Mouse (Mus musculus): ENCODE results near the gene Derl3. TPM values are rescaled to one million over a fixed set of nuclear protein-coding genes. Genes with fewer than 3 reads are reported as not detected.

Gene Derl3
- total and polyA plus RNA-seq, 3 experiments, result 13.1 to 36.6 (median 36.2) TPM

DNA sequence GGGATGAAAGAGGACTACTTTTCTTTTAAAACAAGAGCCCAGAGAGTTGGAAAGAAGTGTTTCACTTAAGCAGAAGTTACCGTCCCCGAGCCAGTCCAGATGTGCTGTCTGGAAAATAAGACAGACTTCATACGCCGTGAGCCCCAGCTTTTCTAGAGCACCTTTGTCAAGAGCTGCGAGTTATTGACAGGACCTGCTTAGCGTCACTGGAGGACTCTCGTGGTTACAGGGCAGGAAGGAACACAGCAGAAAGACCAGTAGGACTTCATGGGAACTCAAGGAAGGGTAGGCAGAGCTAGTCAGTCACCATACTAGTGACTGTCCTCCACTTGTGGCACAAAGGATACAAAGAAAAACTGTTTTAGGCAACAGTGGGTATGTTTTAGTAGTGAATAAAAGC is 22.3 kb downstream of the Derl3 start:
- no peak for TF ChIP-seq IRF4 (IDR thresholded peaks at IDR 0.05; ENCODE audit: low read depth, low read length)
- TF ChIP-seq PAX5 (IDR thresholded peaks at IDR 0.05; ENCODE audit: low read length), result no peak
- TF ChIP-seq POLR2A (IDR thresholded peaks at IDR 0.05; ENCODE audit: low read depth, low read length), result no peak
- no peak for TF ChIP-seq JUND (conservative IDR thresholded peaks at IDR 0.05; ENCODE audit: low read depth, low read length)
- TF ChIP-seq TCF12 (IDR thresholded peaks at IDR 0.05; ENCODE audit: low read depth, low read length), result no peak
- TF ChIP-seq MAZ (IDR thresholded peaks at IDR 0.05; ENCODE audit: low read depth, low read length), result no peak
- H3K4me2 ChIP-seq (ENCODE audit: insufficient read depth, low read depth, poor library complexity, severe bottlenecking), result no peak overlapping the region
- H3K4me3 ChIP-seq (replicated peaks in 1 of 3; ENCODE audit: low read depth in 2 of 3, low read length in 2 of 3, poor library complexity in 1 of 3), result no peak overlapping the region
- peaks cover 3 to 25% of the 10 kb centered on the region in 2 experiments; a peak in 3 of 4 replicates for H3K4me1 ChIP-seq (ENCODE audit: control insufficient read depth in 1 of 2, insufficient read depth in 2 of 2)
- no peak overlapping the region for H3K27ac ChIP-seq (ENCODE audit: insufficient read depth, low read depth)
- in situ Hi-C loops (cut with MboI; ENCODE audit: low pct_ligation_motif_present, low pct_unique_long_range_greater_than_20kb, low sequenced_read_pairs) (no loop called here), dilution Hi-C loops (cut with MboI; ENCODE audit: extremely low pct_ligation_motif_present, extremely low pct_unique_long_range_greater_than_20kb, low sequenced_read_pairs) (no loop called here)
- H3K79me2 ChIP-seq (replicated peaks; ENCODE audit: control insufficient read depth, extremely low read depth, insufficient read depth, poor library complexity, severe bottlenecking), result peaks cover 31% of the 10 kb centered on the region
- H3K27me3 ChIP-seq (replicated peaks), result no peaks in the 10 kb centered on the region
- no peak overlapping the region for H3K9ac ChIP-seq (ENCODE audit: insufficient read depth, low read depth)
- no peaks in the 10 kb centered on the region for H3K9me3 ChIP-seq (replicated peaks; ENCODE audit: low read length)
- peaks cover 46 to 84% of the 10 kb centered on the region in 2 experiments for H3K36me3 ChIP-seq (replicated peaks in 1 of 2; ENCODE audit: control insufficient read depth in 1 of 2, insufficient read depth in 1 of 2, low read length in 1 of 2)
- DNase-seq (ENCODE audit: extremely low read depth), result no peak

GRCm38 (mm10) chr10:75916840-75917239 is 23.6 kb downstream of the Derl3 start:
- dilution Hi-C loops (cut with MboI; ENCODE audit: extremely low pct_ligation_motif_present, extremely low pct_unique_long_range_greater_than_20kb, low sequenced_read_pairs), result no loop called here
- no peak for TF ChIP-seq ZKSCAN1 (IDR thresholded peaks at IDR 0.05; ENCODE audit: borderline replicate concordance, low read depth, low read length)
- TF ChIP-seq MXI1 (IDR thresholded peaks at IDR 0.05; ENCODE audit: low read depth, low read length), result no peak
- TF ChIP-seq E2F4 (IDR thresholded peaks at IDR 0.05; ENCODE audit: insufficient replicate concordance, low read depth, low read length), result no peak
- H3K79me2 ChIP-seq (replicated peaks; ENCODE audit: control insufficient read depth, extremely low read depth, insufficient read depth, poor library complexity, severe bottlenecking), result peaks cover 34% of the 10 kb centered on the region
- H3K27me3 ChIP-seq (replicated peaks), result no peaks in the 10 kb centered on the region
- no peak overlapping the region for H3K9ac ChIP-seq (ENCODE audit: insufficient read depth, low read depth)
- no peak overlapping the region for H3K4me2 ChIP-seq (ENCODE audit: insufficient read depth, low read depth, poor library complexity, severe bottlenecking)
- no peak overlapping the region for H3K4me3 ChIP-seq (replicated peaks in 1 of 3; ENCODE audit: low read depth in 2 of 3, low read length in 2 of 3, poor library complexity in 1 of 3)
- peaks cover 3 to 27% of the 10 kb centered on the region in 2 experiments; a peak in 3 of 4 replicates for H3K4me1 ChIP-seq (ENCODE audit: control insufficient read depth in 1 of 2, insufficient read depth in 2 of 2)
- no peak overlapping the region for H3K27ac ChIP-seq (ENCODE audit: insufficient read depth, low read depth)
- H3K9me3 ChIP-seq (replicated peaks; ENCODE audit: low read length), result no peaks in the 10 kb centered on the region
- peaks cover 34 to 72% of the 10 kb centered on the region in 2 experiments for H3K36me3 ChIP-seq (replicated peaks in 1 of 2; ENCODE audit: control insufficient read depth in 1 of 2, insufficient read depth in 1 of 2, low read length in 1 of 2)
- in situ Hi-C loops (cut with MboI; ENCODE audit: low pct_ligation_motif_present, low pct_unique_long_range_greater_than_20kb, low sequenced_read_pairs), result no loop called here
- DNase-seq (ENCODE audit: extremely low read depth), result no peak

GRCm38 (mm10) chr10:75919026-75919425 is 25.8 kb downstream of the Derl3 start:
- Histone ChIP-seq H3K27ac (ENCODE audit: insufficient read depth, low read depth) (no peak overlapping the region), H3K9ac (ENCODE audit: insufficient read depth, low read depth) (no peak overlapping the region), H3K4me1 (ENCODE audit: control insufficient read depth in 1 of 2, insufficient read depth in 2 of 2) (peaks cover 3 to 40% of the 10 kb centered on the region in 2 experiments; a peak in 3 of 4 replicates), H3K4me3 (replicated peaks in 1 of 3; ENCODE audit: low read depth in 2 of 3, low read length in 2 of 3, poor library complexity in 1 of 3) (no peak overlapping the region), H3K4me2 (ENCODE audit: insufficient read depth, low read depth, poor library complexity, severe bottlenecking) (no peak overlapping the region), H3K27me3 (replicated peaks) (no peaks in the 10 kb centered on the region), H3K9me3 (replicated peaks; ENCODE audit: low read length) (no peaks in the 10 kb centered on the region), H3K79me2 (replicated peaks; ENCODE audit: control insufficient read depth, extremely low read depth, insufficient read depth, poor library complexity, severe bottlenecking) (peaks cover 34% of the 10 kb centered on the region), H3K36me3 (replicated peaks in 1 of 2; ENCODE audit: control insufficient read depth in 1 of 2, insufficient read depth in 1 of 2, low read length in 1 of 2) (peaks cover 24 to 54% of the 10 kb centered on the region in 2 experiments)
- DNase-seq (ENCODE audit: extremely low read depth), result no peak
- in situ Hi-C loops (cut with MboI; ENCODE audit: low pct_ligation_motif_present, low pct_unique_long_range_greater_than_20kb, low sequenced_read_pairs) (no loop called here), dilution Hi-C loops (cut with MboI; ENCODE audit: extremely low pct_ligation_motif_present, extremely low pct_unique_long_range_greater_than_20kb, low sequenced_read_pairs) (no loop called here)
- no peak for TF ChIP-seq EP300 (IDR thresholded peaks at IDR 0.05; ENCODE audit: low read length)
- no peak for TF ChIP-seq HCFC1 (IDR thresholded peaks at IDR 0.05; ENCODE audit: low read depth, low read length)
- TF ChIP-seq PAX5 (IDR thresholded peaks at IDR 0.05; ENCODE audit: low read length), result no peak
- TF ChIP-seq MAX (IDR thresholded peaks at IDR 0.05; ENCODE audit: low read length), result no peak
- no peak for TF ChIP-seq CHD2 (IDR thresholded peaks at IDR 0.05; ENCODE audit: low read length)
- TF ChIP-seq ZKSCAN1 (IDR thresholded peaks at IDR 0.05; ENCODE audit: borderline replicate concordance, low read depth, low read length), result no peak
- no peak for TF ChIP-seq TCF12 (IDR thresholded peaks at IDR 0.05; ENCODE audit: low read depth, low read length)
- no peak for TF ChIP-seq KAT2A (IDR thresholded peaks at IDR 0.05; ENCODE audit: insufficient replicate concordance, low read length)
- no peak for TF ChIP-seq CTCF (conservative IDR thresholded peaks at IDR 0.05 in 1 of 2, IDR thresholded peaks at IDR 0.05 in 1 of 2; ENCODE audit: low read depth in 2 of 2, low read length in 2 of 2)
- TF ChIP-seq ZC3H11A (IDR thresholded peaks at IDR 0.05; ENCODE audit: low read depth, low read length), result no peak
- no peak for TF ChIP-seq CHD1 (IDR thresholded peaks at IDR 0.05; ENCODE audit: low read depth, low read length)
- no peak for TF ChIP-seq ZMIZ1 (IDR thresholded peaks at IDR 0.05; ENCODE audit: low read depth, low read length)
- no peak for TF ChIP-seq TBP (conservative IDR thresholded peaks at IDR 0.05; ENCODE audit: low read depth, low read length)
- no peak for TF ChIP-seq ETS1 (conservative IDR thresholded peaks at IDR 0.05; ENCODE audit: low read depth, low read length)
- no peak for TF ChIP-seq NRF1 (IDR thresholded peaks at IDR 0.05; ENCODE audit: low read depth, low read length)
- TF ChIP-seq SIN3A (IDR thresholded peaks at IDR 0.05; ENCODE audit: low read length), result no peak
- TF ChIP-seq JUND (conservative IDR thresholded peaks at IDR 0.05; ENCODE audit: low read depth, low read length), result no peak
- TF ChIP-seq ZNF384 (IDR thresholded peaks at IDR 0.05; ENCODE audit: low read depth, low read length), result no peak
- TF ChIP-seq MYC (IDR thresholded peaks at IDR 0.05; ENCODE audit: low read depth, low read length), result no peak
- no peak for TF ChIP-seq ELF1 (IDR thresholded peaks at IDR 0.05; ENCODE audit: low read depth, low read length)

Measured in CH12.LX (cell line).